Mouse (Mus musculus) thymus, postnatal 0 days (tissue): ENCODE results near the gene AC153137.1. TPM values are rescaled to one million over a fixed set of nuclear protein-coding genes. Genes with fewer than 3 reads are reported as not detected.
A peak's percentile ranks its signal among the peaks of the same experiment; 100 is the strongest.
"Not testable (repeated sequence)": the region's sequence is repeated elsewhere in the genome, so short reads cannot be mapped to it uniquely, and the experiment has no call there.

ENCODE experiments used
- DNase-seq: peaks from one replicate; pipeline ENCODE4 v3.0.0-alpha.2; 2015; ENCODE audit warnings: low spot score
- polyA plus RNA-seq: library from polyadenylated mRNA; unstranded; fragments of >200 nt; fragmentation: Nextera tagmentation; extraction: Ambion mirVana; gene quantifications from 2 replicates; pipeline ENCODE4 v1.2.1, GENCODE M21; 2015

Gene AC153137.1
- polyA plus RNA-seq: not detected in 2 replicates

DNA sequence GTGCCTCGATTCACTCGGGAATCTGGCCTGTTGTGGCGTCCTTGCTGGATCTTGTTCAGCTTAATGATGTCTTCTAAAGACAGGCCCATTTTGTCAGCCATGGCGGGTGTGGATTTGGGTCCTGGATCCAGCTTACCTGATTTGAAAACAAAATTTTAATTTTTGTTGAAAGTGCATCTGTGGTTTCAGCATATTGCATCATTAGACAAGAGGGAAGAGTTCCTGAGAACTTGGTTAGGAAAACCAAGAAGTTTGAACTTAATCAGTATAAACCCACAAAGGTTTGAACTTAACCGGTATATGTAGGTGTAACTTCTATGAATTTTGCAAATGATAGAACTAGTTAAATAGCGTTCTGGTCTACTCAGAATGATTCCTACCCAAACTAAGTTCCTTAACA, at the start of gene AC153137.1:
Gene AC153137.1 (minus strand): TSS at position 101 of the 400 bp plus-strand sequence.
- DNase-seq: not testable (repeated sequence)

DNA sequence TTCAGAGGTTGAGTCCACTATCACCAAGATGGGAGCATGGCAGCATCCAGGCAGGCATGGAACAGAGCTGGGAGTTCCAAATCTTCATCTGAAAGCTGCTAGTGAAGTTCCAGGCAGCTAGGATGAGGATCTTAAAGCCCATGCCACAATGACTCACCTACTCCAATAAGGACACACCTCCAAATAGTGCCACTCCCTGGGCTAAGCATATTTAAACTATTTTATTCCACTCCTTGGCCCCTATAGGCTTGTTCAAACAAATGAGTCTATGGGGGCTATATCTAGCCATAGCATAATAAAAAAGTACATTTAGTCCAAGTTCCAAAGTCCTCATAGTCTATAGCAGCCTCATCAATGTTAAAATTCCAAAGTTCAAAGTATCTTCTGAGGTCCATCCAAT, 45.4 kb upstream of the AC153137.1 start:
- DNase-seq: no peak

DNA sequence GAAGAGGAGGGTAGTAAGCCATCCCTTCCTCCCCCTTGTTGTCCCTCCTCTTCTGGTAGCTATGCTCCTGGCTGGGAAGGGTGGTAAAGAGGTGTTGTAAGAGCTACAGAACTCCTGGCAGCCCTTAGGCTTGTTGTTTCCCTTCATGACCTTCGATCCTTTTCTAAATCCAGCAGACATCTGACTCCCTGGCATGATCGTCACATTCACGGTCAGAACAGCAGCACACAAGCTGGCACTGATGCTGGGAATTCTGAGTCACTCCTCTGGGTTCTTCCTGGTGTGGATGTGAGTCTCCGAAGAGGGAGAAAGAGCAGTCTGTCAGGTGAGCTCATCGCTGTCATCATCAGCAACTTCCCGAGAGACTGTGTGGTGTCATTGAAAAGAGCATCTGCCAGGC, 41.5 kb upstream of the AC153137.1 start:
- no peak for DNase-seq

DNA sequence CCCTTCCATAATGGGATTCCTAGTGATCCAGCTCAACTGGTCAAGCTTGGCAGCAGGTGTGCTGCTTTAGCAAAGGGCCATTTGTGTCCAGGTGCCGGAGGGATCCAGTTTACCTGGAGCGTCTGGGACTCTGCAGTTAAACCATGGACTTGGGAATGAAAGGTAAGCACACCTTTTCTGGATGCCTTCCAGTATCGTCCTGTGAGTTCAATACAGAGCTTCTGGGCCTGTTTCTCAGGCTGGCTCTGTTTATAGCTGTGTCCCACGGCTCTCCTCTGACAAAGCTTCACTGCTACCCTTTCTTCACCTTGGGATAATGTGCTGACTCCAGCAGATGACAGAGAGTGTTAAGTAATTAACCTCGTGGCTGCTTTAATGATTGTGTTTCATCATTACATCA, 39.6 kb upstream of the AC153137.1 start:
- DNase-seq: no peak

DNA sequence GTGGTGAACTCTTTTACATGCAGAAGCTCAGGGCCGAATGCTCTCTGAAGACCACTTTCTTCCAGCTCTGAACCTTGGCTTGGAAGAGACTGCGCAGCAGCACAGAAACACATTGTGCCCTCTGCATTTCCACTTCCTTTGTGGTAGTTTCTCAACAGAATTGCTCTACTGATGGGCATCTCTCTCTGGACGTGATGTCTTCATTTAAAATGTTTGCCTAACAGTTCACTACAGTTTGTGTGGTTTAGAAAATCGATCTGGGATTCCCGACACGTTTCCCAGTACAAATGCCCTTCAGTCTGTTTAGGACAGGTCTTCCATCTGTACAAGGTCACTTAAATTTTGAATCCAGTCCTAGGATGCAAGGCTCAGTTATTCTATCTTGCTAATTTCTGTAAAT, 38.3 kb upstream of the AC153137.1 start:
- DNase-seq: no peak

DNA sequence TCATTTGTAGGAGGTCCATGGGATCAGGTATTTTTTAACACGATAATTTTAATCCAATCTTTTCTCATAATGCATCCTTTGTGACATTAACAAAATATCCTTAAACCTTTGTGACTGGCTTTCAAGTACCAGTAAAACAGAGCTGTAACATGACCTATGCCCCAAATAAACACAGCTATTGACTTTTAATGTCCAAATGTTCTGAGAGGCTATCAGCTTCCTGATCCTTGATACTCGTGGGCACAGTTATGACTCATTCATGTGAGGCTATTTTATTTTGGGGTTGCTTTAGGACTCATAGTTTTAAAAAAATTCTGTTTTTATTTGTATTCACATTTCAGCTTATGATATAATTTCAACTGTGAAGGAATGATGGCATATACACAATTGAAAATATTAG, 37.5 kb upstream of the AC153137.1 start:
- DNase-seq: no peak

DNA sequence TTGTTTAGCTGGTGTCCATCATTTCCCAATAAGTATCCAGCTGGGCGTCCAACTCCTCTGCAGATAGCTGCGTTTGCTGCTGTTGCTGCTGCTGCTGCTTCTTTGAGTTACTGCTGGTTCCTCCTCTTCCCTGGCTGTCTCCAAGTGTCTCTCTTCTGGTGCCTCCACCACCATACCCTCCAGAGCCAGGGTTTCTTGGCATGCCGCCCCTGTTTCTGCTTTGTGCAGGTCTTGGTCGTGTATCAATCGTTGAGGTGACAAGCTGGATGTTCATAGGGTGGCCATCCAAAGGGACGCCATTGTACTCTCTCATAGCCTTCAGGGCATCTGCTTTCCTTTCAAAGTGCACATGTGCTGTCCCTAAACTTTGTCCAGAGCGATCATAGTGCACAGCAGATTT, 529 bp downstream of the AC153137.1 start:
- DNase-seq: not testable (repeated sequence)

DNA sequence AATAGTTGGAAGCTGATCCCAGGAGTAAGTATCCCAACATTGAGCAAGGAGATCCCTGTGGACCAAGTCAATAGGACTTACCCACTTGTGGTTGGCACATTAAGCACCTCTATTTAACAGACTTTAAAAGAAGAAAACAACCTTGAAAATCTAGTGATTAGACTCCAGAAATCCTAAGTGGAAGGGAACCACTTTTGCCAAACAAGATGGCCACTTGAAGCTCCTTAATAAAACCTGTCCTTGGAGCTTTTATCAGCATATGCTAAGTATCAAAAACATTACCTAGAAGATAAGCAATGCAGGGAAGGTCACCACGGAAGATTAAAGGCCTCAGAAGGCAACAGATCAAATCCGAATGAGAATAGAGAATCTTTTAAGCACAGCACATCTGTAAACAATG, 26.0 kb downstream of the AC153137.1 start:
- DNase-seq: no peak

DNA sequence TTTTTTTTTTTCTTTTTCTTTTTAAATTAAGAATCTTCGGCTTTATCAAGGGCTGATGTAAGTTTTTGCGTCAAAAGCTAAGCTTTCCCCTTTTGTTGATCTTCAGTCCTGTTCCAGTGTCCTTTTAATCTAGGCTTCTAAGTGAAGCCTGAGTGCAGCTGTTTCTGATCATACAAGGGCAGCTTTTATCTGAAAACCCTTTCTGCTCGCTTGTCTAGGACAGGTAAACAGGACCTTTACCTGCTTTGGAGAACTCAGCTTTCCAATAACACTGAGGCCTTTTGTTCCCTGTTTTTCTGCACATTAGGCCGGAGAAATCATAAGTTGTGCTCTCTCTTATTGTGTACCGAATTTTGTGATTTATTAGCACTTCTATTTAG, 27.3 kb downstream of the AC153137.1 start:
- DNase-seq: no peak

DNA sequence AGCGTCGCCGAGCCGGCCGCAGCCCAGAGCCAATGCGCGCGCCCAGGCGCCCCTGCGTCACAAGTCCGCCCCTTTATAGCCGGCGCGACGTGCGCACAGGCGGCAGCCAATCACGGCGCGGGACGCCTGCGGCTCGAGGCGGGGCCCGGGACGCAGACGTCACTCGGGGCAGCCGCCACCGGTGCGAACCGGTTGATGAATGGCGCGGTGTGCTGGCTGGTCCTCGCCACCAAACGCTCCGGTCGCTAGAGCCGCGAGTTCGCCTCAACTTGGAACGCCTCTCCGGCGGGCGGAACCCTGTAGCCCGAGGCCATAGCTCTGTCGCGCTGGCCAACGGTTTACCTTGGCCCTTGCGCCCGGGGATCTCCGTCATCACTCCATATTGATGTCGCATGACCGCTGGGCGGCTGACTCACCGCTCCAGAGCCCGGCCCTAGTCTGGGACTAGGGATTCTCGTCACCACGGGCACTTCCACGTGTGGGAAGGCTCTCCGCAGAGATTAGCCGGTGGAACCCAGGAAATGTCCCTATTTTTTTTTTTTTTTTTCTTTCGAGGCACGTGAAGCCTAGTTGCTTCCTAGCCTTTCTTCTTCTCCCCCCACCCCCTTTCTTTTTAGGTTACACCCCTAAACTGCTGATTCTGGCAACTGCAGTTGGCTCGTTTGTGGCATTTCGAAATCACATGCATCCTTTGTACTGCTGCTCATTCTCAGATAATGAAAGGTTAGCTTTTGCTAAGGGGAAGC, 27.9 kb downstream of the AC153137.1 start:
- DNase-seq: peak; percentile 99

DNA sequence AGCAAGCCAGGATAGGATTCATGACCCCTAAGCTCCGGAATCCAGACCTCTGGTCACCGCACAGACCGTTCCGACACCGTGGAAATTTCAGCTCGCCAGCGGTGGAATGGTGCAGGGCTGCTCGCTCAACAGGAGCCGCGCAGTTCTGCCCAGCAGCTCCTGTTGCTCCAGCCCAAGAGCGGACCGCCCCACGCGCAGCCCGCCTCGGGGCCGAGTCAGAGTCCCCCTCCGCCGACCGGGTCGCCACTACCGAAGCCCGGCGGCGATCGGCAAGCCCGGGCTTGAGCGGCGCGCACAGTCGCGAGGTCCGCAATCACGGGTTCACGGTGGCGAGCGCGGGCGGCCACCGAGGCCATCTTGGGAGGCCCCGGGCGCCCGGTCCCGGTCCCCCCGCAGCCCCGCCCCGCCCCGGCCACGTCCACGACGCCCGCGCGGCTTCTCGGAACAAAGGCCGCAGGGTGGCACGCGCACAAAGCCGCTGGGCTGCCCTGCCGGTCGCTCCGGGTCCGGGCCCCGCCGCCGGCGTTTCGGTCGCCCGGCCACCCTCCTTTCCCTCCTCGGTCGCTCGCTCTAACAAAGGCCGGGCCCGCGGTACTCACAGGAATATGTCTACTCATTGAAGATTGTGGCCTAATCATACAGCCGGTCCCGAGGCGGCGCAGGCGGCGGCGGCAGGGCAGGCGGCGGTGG, 28.7 kb downstream of the AC153137.1 start:
- DNase-seq: peak; percentile 48

DNA sequence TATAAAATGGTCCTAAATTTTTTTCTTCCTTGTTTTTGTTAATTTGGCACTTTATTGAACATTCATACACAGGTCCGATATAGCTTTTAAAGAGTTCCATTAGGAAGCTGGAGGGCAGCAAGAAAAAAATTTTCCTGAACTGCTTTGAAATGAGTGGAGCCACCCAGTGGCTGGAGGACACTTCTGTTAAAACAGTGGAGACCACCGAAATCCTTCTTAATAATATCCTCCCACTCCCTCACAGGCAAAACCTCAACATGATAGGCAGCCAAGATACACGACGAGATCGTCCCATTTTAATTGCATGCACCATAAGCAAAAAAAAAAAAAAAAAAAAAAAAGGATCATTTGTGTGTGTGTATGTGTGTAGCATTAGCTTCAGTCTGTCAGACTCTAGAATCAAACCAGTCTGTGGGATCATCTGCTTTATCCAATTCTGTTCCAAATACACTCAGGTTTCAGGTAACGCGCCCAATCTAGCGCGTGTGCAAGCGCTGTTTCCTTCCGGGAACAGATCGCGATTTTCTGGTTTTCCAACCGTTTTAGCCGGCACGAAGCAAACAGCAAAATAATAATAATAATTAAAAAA, 29.3 kb downstream of the AC153137.1 start:
- DNase-seq: peak; percentile 35

DNA sequence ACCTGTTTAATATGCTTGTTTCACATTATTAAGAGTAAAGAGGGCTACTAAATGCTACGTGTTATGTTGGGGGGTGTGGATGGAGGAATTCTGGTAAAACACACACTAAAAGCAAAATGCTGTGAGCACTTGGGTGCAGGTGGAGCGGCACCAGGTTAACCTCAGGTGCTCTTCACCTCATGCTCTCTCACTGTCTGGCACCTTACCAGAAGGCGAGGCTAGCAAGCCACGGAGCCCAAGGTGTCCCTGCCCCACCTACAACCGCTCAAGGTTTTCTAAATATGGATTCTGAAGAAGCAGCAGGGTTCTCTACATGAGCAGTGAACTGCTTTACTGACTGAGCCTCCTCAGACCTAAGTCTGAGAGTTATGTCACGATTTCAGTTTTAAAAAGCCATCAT, 32.6 kb downstream of the AC153137.1 start:
- no peak for DNase-seq

DNA sequence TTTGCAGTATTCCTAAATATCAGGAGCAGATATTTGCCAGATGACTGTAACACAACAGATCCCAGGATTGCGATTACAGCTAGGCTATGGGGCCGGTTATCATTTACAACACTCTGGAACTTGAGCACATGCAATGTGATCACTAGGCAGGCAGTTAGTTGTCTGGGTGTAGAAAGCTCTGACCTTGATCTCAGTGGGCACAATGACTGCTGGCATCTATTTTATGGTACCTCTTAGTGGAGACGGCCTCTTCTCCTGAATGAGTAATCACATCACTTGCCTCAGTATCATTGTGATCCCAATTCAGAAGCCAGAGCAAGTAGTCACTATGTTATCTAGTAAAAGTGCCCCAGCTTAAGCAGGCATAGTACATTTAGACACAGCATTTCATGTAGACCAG, 37.2 kb downstream of the AC153137.1 start:
- DNase-seq: no peak

DNA sequence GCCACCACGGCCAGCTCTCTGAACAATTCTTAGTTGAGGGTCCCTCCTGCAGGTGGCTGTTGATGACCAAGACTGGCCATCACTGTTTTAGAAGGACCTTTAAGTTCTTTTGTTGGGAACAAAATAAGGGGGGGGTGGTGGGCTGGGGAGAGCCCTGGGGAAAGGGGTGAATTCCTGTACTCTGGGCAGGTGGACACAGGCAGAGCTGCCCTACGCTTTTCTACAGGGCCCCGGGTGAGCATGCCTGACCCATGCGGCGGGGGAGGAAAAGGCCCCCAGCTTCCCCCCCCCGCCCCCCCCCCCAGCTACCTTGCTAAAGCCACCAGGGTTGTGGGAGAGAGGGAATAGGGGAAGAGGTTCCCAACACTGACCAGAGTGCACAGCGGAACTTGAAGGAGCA, 39.4 kb downstream of the AC153137.1 start:
- no peak for DNase-seq

DNA sequence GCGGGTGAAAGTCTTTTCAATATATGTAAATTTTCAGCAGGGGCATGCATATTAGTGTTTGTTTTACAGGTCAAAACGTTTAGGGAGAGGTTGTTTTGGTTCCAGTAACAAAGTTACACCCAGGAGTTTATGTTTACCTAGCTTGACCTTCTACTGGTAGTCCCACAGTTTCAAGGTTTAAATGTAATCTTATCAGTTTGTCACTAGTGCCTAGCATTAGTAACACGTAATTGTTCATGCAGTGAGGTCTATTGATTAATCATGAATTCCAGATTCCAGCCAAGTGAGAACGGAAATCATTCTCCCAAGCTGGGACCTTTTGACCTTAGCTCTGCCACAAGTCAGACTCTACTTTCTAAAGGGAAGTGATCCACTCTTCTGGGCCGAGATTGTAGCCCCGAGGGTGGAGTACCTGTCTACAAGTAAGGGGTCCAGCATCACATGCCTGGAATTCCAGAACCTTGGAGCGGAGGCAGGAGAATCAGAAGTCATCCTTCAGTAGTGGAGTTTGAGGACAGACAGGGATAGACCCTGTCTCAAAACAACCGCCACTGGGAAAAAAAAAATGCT, 40.3 kb downstream of the AC153137.1 start:
- DNase-seq: no peak

DNA sequence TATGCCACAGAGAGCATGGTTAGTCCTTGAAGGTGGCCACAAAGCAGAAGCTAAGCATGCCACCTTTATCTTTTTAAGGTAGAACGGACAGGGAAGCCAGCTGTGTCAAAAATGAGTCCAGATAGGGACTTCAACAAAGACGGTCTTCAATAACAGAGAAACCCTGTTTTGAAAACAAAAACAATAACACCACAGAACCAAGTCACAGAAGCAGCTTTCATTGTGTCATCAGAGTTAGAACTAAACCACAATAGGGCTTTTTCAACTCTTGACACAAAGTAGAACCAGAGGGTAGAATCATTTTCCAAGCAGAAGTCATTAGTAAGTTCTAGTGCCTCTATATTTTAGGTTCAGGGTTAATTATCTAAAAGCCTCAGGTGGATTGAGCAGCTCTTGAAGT, 41.3 kb downstream of the AC153137.1 start:
- no peak for DNase-seq

DNA sequence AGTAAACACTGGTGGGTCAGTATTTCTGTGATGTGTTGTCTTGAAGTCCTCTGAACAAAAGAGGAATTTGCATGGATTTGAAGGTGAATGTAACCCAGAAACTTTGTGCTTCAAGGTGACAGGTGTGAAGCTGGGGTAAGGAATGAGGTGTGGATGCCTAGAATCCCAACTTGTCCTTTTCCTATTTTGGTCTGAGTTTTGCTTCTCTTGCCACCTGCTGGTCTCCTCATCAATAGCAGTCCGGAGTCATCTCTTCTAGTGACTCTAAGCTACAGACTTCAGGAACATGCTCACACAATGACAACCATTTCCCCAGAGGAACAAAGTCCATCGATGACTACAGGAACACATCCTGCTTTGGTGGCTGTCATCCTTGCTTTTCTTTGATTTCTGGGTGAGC, 46.9 kb downstream of the AC153137.1 start:
- DNase-seq: no peak

DNA sequence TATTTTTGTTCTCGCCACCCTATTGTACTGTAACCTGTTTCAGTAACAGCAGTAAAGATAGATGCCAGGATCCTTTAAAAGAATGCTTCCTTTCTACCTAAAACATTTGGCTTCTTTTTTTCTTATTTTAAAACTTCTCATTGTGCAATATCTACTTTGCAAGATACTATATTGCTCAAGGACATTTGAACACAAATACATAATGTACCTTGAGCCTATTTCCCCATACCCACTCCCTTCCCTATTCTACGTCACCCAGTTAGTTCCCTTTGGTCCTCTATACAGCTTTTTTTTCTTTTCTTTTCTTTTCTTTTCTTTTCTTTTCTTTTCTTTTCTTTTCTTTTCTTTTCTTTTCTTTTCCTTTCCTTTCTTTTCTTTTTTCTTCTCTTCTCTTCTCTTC, 47.6 kb downstream of the AC153137.1 start:
- no peak for DNase-seq
